Comparison of ENCODE assay signal across 42 mouse cellular contexts in the genomic region with DNA sequence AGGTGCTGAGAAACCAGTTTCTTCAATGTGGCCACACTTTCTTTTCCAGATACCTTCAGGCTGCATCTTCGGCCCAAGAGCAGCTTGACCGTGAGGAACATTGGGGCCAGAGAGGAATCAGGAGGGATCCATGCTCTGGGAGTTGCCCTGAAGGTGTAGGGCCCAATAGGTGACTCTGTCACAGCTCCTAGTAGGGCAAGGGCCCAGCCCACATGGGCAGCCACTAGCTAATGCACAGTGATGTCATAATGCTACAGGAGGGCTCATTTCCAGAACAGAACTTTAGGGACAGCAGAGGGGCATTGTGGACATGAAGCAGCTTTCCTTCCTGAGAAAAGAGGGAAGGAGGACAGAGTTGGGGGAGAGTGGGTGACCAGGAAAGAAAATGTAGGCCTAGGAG. TPM values are rescaled to one million over a fixed set of nuclear protein-coding genes. Genes with fewer than 3 reads are reported as not detected.
"Had no signal": no experiment of that assay in that cellular context is flagged by ENCODE, and none has a peak within 500 bp of the region (broad histone marks: within the 10 kb centered on the region; RNA-seq: fewer than 3 reads in every experiment).

A gene (minus strand): TSS at position 232 of the 400 bp plus-strand sequence.

- H3K27ac ChIP-seq: heart, embryonic 10.5 days; heart, embryonic 13.5 days; heart, embryonic 15.5 days; hindbrain, embryonic 10.5 days; hindbrain, embryonic 12.5 days; hindbrain, embryonic 13.5 days; hindbrain, embryonic 14.5 days; hindbrain, embryonic 15.5 days; hindbrain, postnatal 0 days; intestine, embryonic 15.5 days; kidney, embryonic 15.5 days; kidney, postnatal 0 days; layer of hippocampus, adult 2 months had no signal

- H3K9me3 ChIP-seq: heart, embryonic 10.5 days; heart, embryonic 12.5 days; heart, embryonic 13.5 days; heart, embryonic 15.5 days; hindbrain, embryonic 10.5 days; hindbrain, embryonic 12.5 days; hindbrain, embryonic 13.5 days; hindbrain, embryonic 15.5 days; intestine, embryonic 15.5 days; kidney, embryonic 15.5 days had no signal

- H3K36me3 ChIP-seq: heart, embryonic 10.5 days; heart, embryonic 12.5 days; heart, embryonic 13.5 days; heart, embryonic 15.5 days; hindbrain, embryonic 10.5 days; hindbrain, embryonic 12.5 days; hindbrain, embryonic 13.5 days; hindbrain, embryonic 15.5 days; intestine, embryonic 15.5 days; kidney, embryonic 15.5 days had no signal

- H3K4me2 ChIP-seq: heart, embryonic 11.5 days; heart, embryonic 12.5 days; heart, embryonic 13.5 days; heart, embryonic 15.5 days; hindbrain, embryonic 12.5 days; hindbrain, embryonic 13.5 days; hindbrain, embryonic 14.5 days; hindbrain, embryonic 15.5 days; intestine, embryonic 15.5 days; kidney, embryonic 15.5 days had no signal

- H3K9ac ChIP-seq: heart, embryonic 12.5 days; heart, embryonic 13.5 days; heart, embryonic 15.5 days; hindbrain, embryonic 12.5 days; hindbrain, embryonic 13.5 days; hindbrain, embryonic 14.5 days; hindbrain, embryonic 15.5 days; intestine, embryonic 15.5 days; kidney, embryonic 15.5 days had no signal

- DNase-seq: heart, postnatal 10 days; heart, postnatal 14 days; heart, postnatal 36 days; heart, postnatal 4 days; kidney, adult 11 months; kidney, adult 18-20 months; kidney, adult 2 months; kidney, adult 8-10 months; kidney, adult 9 months; kidney, postnatal 10 days; kidney, postnatal 14 days; kidney, postnatal 25 days; kidney, postnatal 36 days; kidney, postnatal 4 days; layer of hippocampus, adult 9-11 months; layer of hippocampus, postnatal 36 days had no signal

- H3K4me1 ChIP-seq: heart, embryonic 12.5 days; heart, embryonic 15.5 days; hindbrain, embryonic 12.5 days; intestine, embryonic 15.5 days had no signal

- ATAC-seq: hindbrain, embryonic 16.5 days; hindbrain, postnatal 0 days; inflammation-experienced regulatory T-cells, adult 6 months; intestine, embryonic 15.5 days; intestine, embryonic 16.5 days; intestine, postnatal 0 days had no signal

- H3K27me3 ChIP-seq: hindbrain, embryonic 12.5 days; hindbrain, embryonic 15.5 days had no signal

- H3K4me3 ChIP-seq: heart, embryonic 10.5 days; heart, embryonic 12.5 days; heart, embryonic 13.5 days; heart, embryonic 15.5 days; hindbrain, embryonic 10.5 days; hindbrain, embryonic 12.5 days; hindbrain, embryonic 13.5 days; hindbrain, embryonic 15.5 days; intestine, embryonic 15.5 days; kidney, embryonic 15.5 days; layer of hippocampus, adult 2 months had no signal

RNA-seq across cellular contexts. Expression of the gene that starts here (rescaled TPM):
- polyA plus RNA-seq: heart, embryonic 11.5 days; heart, embryonic 12.5 days; heart, embryonic 13.5 days; heart, embryonic 14.5 days; heart, embryonic 15.5 days; heart, postnatal 0 days; hindbrain, embryonic 10.5 days; hindbrain, embryonic 11.5 days; hindbrain, embryonic 12.5 days; hindbrain, embryonic 13.5 days; hindbrain, embryonic 14.5 days; hindbrain, embryonic 15.5 days; hindbrain, embryonic 16.5 days; hindbrain, postnatal 0 days; inflammation-experienced regulatory T-cells, adult 6 months; intestine, embryonic 14.5 days; intestine, embryonic 15.5 days; intestine, embryonic 16.5 days; intestine, postnatal 0 days; kidney, embryonic 14.5 days; kidney, embryonic 15.5 days; kidney, embryonic 16.5 days; kidney, postnatal 0 days; large intestine, adult 2 months had no signal
